Mouse (Mus musculus) neutrophil, adult 5-6 weeks (primary cell): Measurements from ENCODE around the gene Ddx31. TPM values are rescaled to one million over a fixed set of nuclear protein-coding genes. Genes with fewer than 3 reads are reported as not detected.

ENCODE experiments used
- ATAC-seq: fragments of 151-379, 151-347 bp; 2 replicates; pipeline ENCODE4 v1.8.0; 2017; ENCODE audit warnings: mild to moderate bottlenecking, moderate TSS enrichment; ENCODE audit not compliant: insufficient number of reproducible peaks, poor library complexity, low FRiP score, severe bottlenecking; ENCODE audit errors: extremely low read depth
- total RNA-seq: library from RNA; stranded (forward); fragments of 200-1000 nt; gene quantifications from 2 replicates; pipeline ENCODE4 v1.2.3, GENCODE M21; 2017

Ddx31 gene
- total RNA-seq, 1 experiment from 2014 or later: 16.6 TPM

GRCm38 (mm10) chr2:28909186-28909817, 69.1 kb downstream of the Ddx31 start:
- no peak for ATAC-seq

GRCm38 (mm10) chr2:28909818-28910710, 69.9 kb downstream of the Ddx31 start:
- no peak for ATAC-seq

DNA sequence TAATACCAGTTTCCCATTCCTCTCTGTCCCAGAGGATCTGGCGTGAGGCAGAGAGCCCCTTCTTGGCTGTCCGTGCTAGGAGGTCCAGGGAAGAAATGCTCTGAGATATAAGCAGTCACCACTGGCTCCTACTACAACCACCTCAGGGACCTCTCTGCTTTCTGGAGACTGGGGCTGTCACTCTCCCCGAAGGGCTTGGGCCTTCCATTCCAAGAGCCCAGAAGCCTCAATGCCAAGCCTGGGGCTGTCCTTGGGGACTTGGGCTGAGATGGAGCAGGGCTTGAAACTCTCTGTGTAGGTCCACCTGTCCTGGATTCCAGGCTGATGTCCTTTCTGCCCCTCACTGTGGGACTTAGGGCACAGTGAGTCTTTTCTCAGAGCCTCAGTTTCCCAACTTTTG, 70.7 kb downstream of the Ddx31 start:
- no peak for ATAC-seq

GRCm38 (mm10) chr2:28911331-28912038, 71.3 kb downstream of the Ddx31 start:
- no peak for ATAC-seq

DNA sequence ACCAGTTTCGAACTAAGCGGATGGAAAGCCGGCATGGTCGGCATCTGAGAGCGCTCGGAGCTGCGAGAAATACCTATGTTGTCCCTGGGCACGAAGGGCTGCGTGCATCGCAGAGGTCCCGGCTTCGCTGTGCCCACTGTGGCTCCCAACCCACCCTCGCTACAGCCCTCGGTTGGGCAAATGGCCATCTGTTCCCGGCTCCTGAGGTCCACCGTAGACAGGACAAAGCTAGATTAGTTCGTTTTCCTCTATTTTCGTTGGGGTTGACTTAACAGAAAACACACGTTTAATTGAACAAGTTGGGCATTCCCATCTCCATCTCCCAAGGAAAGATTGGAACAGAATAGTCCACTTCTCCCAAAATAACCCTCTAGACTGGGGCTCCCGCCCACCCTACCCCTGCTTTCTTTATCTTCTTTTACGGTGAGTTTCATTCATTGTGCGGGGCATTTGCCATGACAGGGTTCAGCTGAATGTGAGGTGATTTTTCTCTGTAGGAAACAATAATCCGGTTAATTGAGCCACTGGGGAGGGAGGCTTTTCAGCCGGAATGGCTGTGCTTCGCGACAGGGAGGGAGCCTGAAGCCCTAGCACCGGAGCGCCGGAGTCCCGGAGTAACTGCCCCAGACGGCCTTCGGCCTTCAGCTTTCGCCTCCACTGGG, 72.0 kb downstream of the Ddx31 start:
- no peak for ATAC-seq

GRCm38 (mm10) chr2:28912961-28913360, 72.8 kb downstream of the Ddx31 start:
- no peak for ATAC-seq

- ATAC-seq: no peak
These were observed 73.9 kb downstream of the Ddx31 start for GRCm38 (mm10) chr2:28914121-28914520.

DNA sequence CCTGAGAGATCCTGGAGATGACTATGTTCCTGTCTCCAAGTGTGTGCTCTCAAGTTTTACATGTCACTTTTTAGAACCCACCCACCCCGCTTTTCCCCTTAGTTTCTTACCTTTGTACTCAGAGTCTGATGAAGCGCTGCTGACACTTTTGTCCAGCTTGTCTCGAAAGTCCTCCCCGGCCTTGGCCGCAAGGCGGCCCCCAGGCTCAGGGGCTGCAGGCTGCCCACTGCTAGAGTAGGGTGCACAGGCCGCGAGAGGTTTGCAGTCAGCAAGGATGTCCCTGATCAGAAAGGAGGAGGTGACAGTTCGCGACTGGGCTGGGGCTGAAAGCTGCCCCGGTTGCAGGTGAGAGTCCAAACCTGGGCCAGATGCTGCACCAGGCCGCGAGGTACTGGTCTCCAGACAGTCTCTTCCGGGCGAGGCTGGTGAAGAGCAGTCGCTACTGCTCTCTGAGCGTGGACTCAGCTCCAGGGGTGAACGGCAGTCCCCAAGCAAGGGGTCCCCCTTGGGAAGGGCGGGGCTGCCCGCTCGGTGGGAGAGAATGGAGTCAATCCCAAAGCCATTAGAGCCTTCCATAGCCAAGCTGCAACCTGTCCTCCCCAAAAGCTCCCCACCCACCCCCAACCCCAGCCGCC, 75.0 kb downstream of the Ddx31 start:
- no peak for ATAC-seq

GRCm38 (mm10) chr2:28915768-28916512, 75.7 kb downstream of the Ddx31 start:
- no peak for ATAC-seq

- no peak for ATAC-seq
These were observed 76.3 kb downstream of the Ddx31 start, which contains the start of gene Barhl1 for GRCm38 (mm10) chr2:28916513-28916865. Barhl1 (minus strand) TSS chr2:28916668.

DNA sequence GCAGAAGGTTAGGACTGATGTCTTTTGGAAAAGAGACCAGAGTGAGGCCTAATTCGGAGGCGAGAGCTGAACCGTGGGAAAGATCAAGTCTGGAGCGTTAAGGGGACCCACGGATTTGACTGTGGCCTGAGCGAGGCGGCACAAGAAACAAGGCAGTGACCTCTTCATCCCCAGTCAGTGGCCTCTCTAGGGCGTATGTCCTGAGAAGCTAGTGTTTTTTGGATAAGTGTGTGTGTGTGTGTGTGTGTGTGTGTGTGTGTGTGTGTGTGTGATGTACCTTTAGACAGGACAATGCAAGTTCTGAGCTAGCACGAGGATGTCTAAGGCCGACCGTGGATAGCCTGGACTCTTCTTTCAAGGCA, 76.9 kb downstream of the Ddx31 start:
- no peak for ATAC-seq

- ATAC-seq: no peak
These were observed 77.5 kb downstream of the Ddx31 start for GRCm38 (mm10) chr2:28917518-28918361.

DNA sequence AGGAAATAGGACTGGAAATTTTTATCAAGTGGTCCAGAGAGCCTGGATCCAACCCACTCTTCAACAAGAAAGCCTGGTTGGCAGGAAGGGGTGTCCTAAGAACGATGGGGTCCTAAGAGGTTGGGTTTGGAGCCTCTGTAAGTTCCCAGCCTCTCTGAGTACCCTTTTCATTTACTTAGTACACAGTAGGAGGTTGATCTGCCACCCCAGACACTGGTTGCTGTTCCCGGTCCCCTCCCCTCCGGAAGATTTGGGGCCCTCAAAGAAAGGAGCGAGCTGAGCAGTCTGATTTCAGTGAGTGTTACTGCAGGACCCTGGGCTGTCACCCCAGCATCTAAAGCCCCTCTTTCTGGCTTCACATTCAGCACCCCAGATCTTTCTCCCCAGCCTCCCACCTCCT, 78.8 kb downstream of the Ddx31 start:
- ATAC-seq: no peak

GRCm38 (mm10) chr2:28923912-28924311, 83.7 kb downstream of the Ddx31 start:
- ATAC-seq: 0 out of 2 replicates have a peak, but pooled peaks have one; percentile 42

GRCm38 (mm10) chr2:28930571-28930970, 90.4 kb downstream of the Ddx31 start:
- ATAC-seq: no peak

- no peak for ATAC-seq
These were observed 98.8 kb downstream of the Ddx31 start for GRCm38 (mm10) chr2:28938997-28939396.
